ENCODE assay signal across 7 mouse cellular contexts in the genomic region with DNA sequence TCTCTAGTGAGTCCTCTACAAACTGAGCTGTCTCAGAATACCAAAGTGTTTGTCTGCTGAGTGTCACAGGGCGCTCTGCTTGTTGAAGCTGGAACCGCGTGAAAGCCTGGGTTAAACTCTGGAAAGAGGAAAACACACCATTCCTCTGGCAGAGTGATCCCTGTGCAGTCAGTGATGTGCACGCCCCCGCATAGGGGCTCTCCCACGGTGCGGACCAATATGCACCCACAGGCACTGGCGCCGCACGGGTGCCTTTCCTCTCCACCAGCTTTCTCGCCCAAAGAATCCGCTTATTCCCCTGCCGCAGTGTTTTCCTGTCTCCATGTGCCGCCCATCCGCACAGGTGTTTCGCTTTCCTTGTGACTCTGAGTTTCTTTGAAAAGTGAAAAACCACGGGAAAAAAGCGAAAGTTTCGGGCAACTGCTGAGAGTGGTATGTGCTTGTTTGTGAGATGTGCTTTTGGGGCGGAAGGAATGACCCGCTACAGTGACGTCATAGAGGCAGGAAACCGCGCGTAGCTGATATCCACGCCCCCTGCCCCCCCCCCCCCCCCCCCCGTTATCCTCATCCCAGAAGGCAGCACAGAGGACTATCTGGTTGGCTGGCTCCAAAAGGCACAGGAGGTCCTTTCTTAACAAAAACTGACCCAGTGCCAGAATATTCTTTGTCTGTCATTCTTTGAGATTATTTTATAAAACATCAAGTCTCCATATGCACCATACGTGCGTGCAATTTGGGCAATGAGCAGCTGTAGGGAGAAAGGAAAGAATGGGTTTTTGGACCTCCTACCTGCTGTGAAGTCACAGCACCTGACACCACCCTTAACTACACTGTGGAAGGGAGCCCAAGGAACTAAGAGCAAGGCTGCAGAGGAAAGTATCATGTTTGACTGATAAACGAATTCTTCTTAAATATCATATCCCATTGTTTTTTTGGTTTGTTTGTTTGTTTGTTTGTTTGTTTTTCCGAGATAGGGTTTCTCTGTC. TPM values are rescaled to one million over a fixed set of nuclear protein-coding genes. Genes with fewer than 3 reads are reported as not detected.
DNase-seq lines count a peak whose midpoint lies in the region; ATAC-seq and TF ChIP-seq lines count a peak whose summit lies in the region.

No protein-coding gene starts in this region.

- peak overlapping the region; percentile 73 for H3K9ac ChIP-seq in heart, embryonic 12.5 days

- no peaks in the 10 kb centered on the region for H3K79me3 ChIP-seq in C2C12 (ENCODE audit: low read depth)

- peak overlapping the region; percentile 98 for H3K4me2 ChIP-seq in heart, embryonic 12.5 days

- H3K36me3 ChIP-seq in C2C12 (ENCODE audit: control insufficient read depth, insufficient read depth) (no peaks in the 10 kb centered on the region), E14TG2a.4 (ENCODE audit: insufficient read depth, low read length) (no peaks in the 10 kb centered on the region)
- H3K36me3 ChIP-seq in heart, embryonic 12.5 days, result no peaks in the 10 kb centered on the region
- no peaks in the 10 kb centered on the region for H3K36me3 ChIP-seq in megakaryocyte, embryonic 14.5 days (replicated peaks; ENCODE audit: low read length)
- no peaks in the 10 kb centered on the region for H3K36me3 ChIP-seq in spleen, adult 2 months (ENCODE audit: control insufficient read depth, insufficient read depth, low read length)

- peaks cover 32% of the 10 kb centered on the region for H3K4me1 ChIP-seq in E14TG2a.4 (replicated peaks; ENCODE audit: low read depth, low read length)
- H3K4me1 ChIP-seq in heart, embryonic 12.5 days (replicated peaks), result 0 out of 2 replicates have a peak, but pooled peaks cover 9% of the 10 kb centered on the region
- peaks cover 52% of the 10 kb centered on the region for H3K4me1 ChIP-seq in megakaryocyte, embryonic 14.5 days
- H3K4me1 ChIP-seq in spleen, adult 2 months (ENCODE audit: control insufficient read depth, insufficient read depth, insufficient read length), result peaks cover 9% of the 10 kb centered on the region; the same call in 1 of the 2 replicates

- peak overlapping the region; percentile 43 for H3ac ChIP-seq in C2C12 (ENCODE audit: control insufficient read depth, insufficient read length, low read depth)

- peak; percentile 79 for ATAC-seq in heart, embryonic 12.5 days (ENCODE audit: insufficient number of reproducible peaks, low FRiP score)

- no peaks in the 10 kb centered on the region for H3K79me2 ChIP-seq in C2C12 (ENCODE audit: control insufficient read depth, insufficient read depth)

- WGBS in heart, embryonic 12.5 days, result 7% methylated on average over 31 of the region's 31 CpGs
- WGBS in spleen, adult 2 months, result 7% methylated on average over 31 of the region's 31 CpGs

- no peak for TF ChIP-seq POLR2A in spleen, adult 2 months (IDR thresholded peaks at IDR 0.05; ENCODE audit: low read depth, low read length)

- no peaks in the 10 kb centered on the region for H3K9me3 ChIP-seq in E14TG2a.4 (ENCODE audit: low read length)
- H3K9me3 ChIP-seq in heart, embryonic 12.5 days (replicated peaks), result no peaks in the 10 kb centered on the region
- H3K9me3 ChIP-seq in megakaryocyte, embryonic 14.5 days, result no peaks in the 10 kb centered on the region; the same call in 1 of the 2 replicates

- 0 out of 2 replicates have a peak overlapping the region, but pooled peaks have one; percentile 27 for H3K27ac ChIP-seq in heart, embryonic 12.5 days (ENCODE audit: poor library complexity, severe bottlenecking)
- H3K27ac ChIP-seq in spleen, adult 2 months (ENCODE audit: insufficient read depth, low read length), result peak overlapping the region; percentile 42

- H3K27me3 ChIP-seq in C2C12 (ENCODE audit: control insufficient read depth, insufficient read depth, insufficient read length), result no peaks in the 10 kb centered on the region
- H3K27me3 ChIP-seq in E14TG2a.4 (ENCODE audit: insufficient read depth, low read length), result peaks cover 30% of the 10 kb centered on the region
- H3K27me3 ChIP-seq in heart, embryonic 12.5 days (replicated peaks), result peaks cover 13% of the 10 kb centered on the region
- H3K27me3 ChIP-seq in megakaryocyte, embryonic 14.5 days (replicated peaks), result peaks cover 5% of the 10 kb centered on the region
- no peaks in the 10 kb centered on the region for H3K27me3 ChIP-seq in spleen, adult 2 months (ENCODE audit: control insufficient read depth, insufficient read depth, low read length)

- H3K4me3 ChIP-seq in C2C12 (ENCODE audit: insufficient read depth, poor library complexity, severe bottlenecking) (peak overlapping the region; percentile 48), E14TG2a.4 (replicated peaks; ENCODE audit: low read length) (peak overlapping the region; percentile 76)
- peak overlapping the region; percentile 73 for H3K4me3 ChIP-seq in heart, embryonic 12.5 days
- peak overlapping the region; percentile 91 for H3K4me3 ChIP-seq in megakaryocyte, embryonic 14.5 days (replicated peaks)
- peak overlapping the region; percentile 62 for H3K4me3 ChIP-seq in spleen, adult 2 months (ENCODE audit: extremely low read depth, insufficient read depth, insufficient read length)

- TF ChIP-seq CTCF in C2C12 (IDR thresholded peaks at IDR 0.05; ENCODE audit: control insufficient read depth, insufficient read depth, insufficient read length), result no peak
- TF ChIP-seq CTCF in E14TG2a.4 (conservative IDR thresholded peaks at IDR 0.05; ENCODE audit: low read length), result no peak
- TF ChIP-seq CTCF in spleen, adult 2 months (IDR thresholded peaks at IDR 0.05; ENCODE audit: extremely low read depth, insufficient read depth, insufficient read length, insufficient replicate concordance), result no peak

- DNase-seq in embryo, embryonic 11 days, result peak; percentile 71
- peak; percentile 17 to 18 for DNase-seq in kidney, postnatal 36 days
- DNase-seq in spleen, adult 2 months (ENCODE audit: low read depth in 1 of 2, low spot score in 2 of 2), result peak; percentile 31 to 58

TF ChIP-seq in C2C12, 6 proteins besides CTCF, POLR2A, EP300 and RAD21:
- no peak for TF ChIP-seq USF1 (IDR thresholded peaks at IDR 0.05; ENCODE audit: low read depth)
- TF ChIP-seq CEBPB (IDR thresholded peaks at IDR 0.05; ENCODE audit: low read depth), result no peak
- no peak for TF ChIP-seq MAX (IDR thresholded peaks at IDR 0.05)
- no peak for TF ChIP-seq MYOD1 (IDR thresholded peaks at IDR 0.05; ENCODE audit: control insufficient read depth, insufficient read length, low read depth)
- TF ChIP-seq MYOG (IDR thresholded peaks at IDR 0.05; ENCODE audit: control insufficient read depth, extremely low read depth, insufficient read length), result no peak
- no peak for TF ChIP-seq FOSL1 (IDR thresholded peaks at IDR 0.05; ENCODE audit: insufficient read depth, low read length, poor library complexity, severe bottlenecking)

RNA-seq across cellular contexts. Expression of gene Ifne, which starts 11.8 kb away (rescaled TPM):
- not detected for polyA plus RNA-seq in C2C12 (2012; fragmentation: generic; extraction: Trizol)
- not detected in 2 replicates for polyA plus RNA-seq in heart, embryonic 12.5 days (2016; fragmentation: Nextera tagmentation; extraction: Ambion mirVana)
- not detected in 2 replicates for polyA plus RNA-seq in megakaryocyte, embryonic 14.5 days (2012; ENCODE audit: insufficient read depth, low replicate concordance)
- not detected in 2 replicates for polyA plus RNA-seq in spleen, adult 2 months (2012; rRNA removed)

RNA-seq across cellular contexts. Expression of gene Ifna1, which starts 18.3 kb away (rescaled TPM):
- polyA plus RNA-seq in C2C12 (2012; fragmentation: generic; extraction: Trizol), result not detected
- not detected in 2 replicates for polyA plus RNA-seq in heart, embryonic 12.5 days (2016; fragmentation: Nextera tagmentation; extraction: Ambion mirVana)
- polyA plus RNA-seq in megakaryocyte, embryonic 14.5 days (2012; ENCODE audit: insufficient read depth, low replicate concordance), result not detected in 2 replicates
- polyA plus RNA-seq in spleen, adult 2 months (2012; rRNA removed), result not detected in 2 replicates

RNA-seq across cellular contexts. Expression of gene Ifna4, which starts 26.6 kb away (rescaled TPM):
- not detected for polyA plus RNA-seq in C2C12 (2012; fragmentation: generic; extraction: Trizol)
- polyA plus RNA-seq in heart, embryonic 12.5 days (2016; fragmentation: Nextera tagmentation; extraction: Ambion mirVana), result not detected in 2 replicates
- polyA plus RNA-seq in megakaryocyte, embryonic 14.5 days (2012; ENCODE audit: insufficient read depth, low replicate concordance), result not detected in 2 replicates
- polyA plus RNA-seq in spleen, adult 2 months (2012; rRNA removed), result not detected in 2 replicates

RNA-seq across cellular contexts. Expression of gene Ifna5, which starts 32.9 kb away (rescaled TPM):
- not detected for polyA plus RNA-seq in C2C12 (2012; fragmentation: generic; extraction: Trizol)
- polyA plus RNA-seq in heart, embryonic 12.5 days (2016; fragmentation: Nextera tagmentation; extraction: Ambion mirVana), result not detected in 2 replicates
- polyA plus RNA-seq in megakaryocyte, embryonic 14.5 days (2012; ENCODE audit: insufficient read depth, low replicate concordance), result not detected in 2 replicates
- not detected in 2 replicates for polyA plus RNA-seq in spleen, adult 2 months (2012; rRNA removed)

RNA-seq across cellular contexts. Expression of gene Ifna6, which starts 41.0 kb away (rescaled TPM):
- not detected for polyA plus RNA-seq in C2C12 (2012; fragmentation: generic; extraction: Trizol)
- polyA plus RNA-seq in heart, embryonic 12.5 days (2016; fragmentation: Nextera tagmentation; extraction: Ambion mirVana), result not detected in 2 replicates
- not detected in 2 replicates for polyA plus RNA-seq in megakaryocyte, embryonic 14.5 days (2012; ENCODE audit: insufficient read depth, low replicate concordance)
- polyA plus RNA-seq in spleen, adult 2 months (2012; rRNA removed), result not detected in 2 replicates

Comparison
In these comparisons a context has a peak if more than half of its experiments do, and no peak if none do; other contexts are left out.
1. Peak in every context shown above with its lines: DNase-seq, ATAC-seq, H3K4me3 ChIP-seq and H3K27ac ChIP-seq.
2. DNase-seq: peak in every context shown above with its lines; median percentile 71 in embryo, embryonic 11 days; 44 in spleen, adult 2 months; 18 in kidney, postnatal 36 days.